Mouse (Mus musculus) MEL (cell line): ENCODE measurements around the gene Phospho1. TPM values are rescaled to one million over a fixed set of nuclear protein-coding genes. Genes with fewer than 3 reads are reported as not detected.

ENCODE experiments used
- DNase-seq: peaks from one replicate; pipeline ENCODE4 v3.0.0; 2011; ENCODE audit warnings: low read depth, low spot score
- H3K27ac ChIP-seq: 2 replicates; pipeline ENCODE4 v1.5.1; 2012; ENCODE audit warnings: low read depth, mild to moderate bottlenecking, control low read depth, low read length, moderate library complexity; ENCODE audit not compliant: control insufficient read depth
- H3K27me3 ChIP-seq, 2 experiments: fragments of 150-350 bp in 1 of 2; sonication (generic) in 1 of 2; 2 replicates each; pipeline ENCODE4 v1.6.1; 2012; ENCODE audit warnings: low read length in 2 of 2, mild to moderate bottlenecking in 2 of 2, improper control_type of control experiment in 1 of 2, moderate library complexity in 1 of 2; ENCODE audit not compliant: insufficient read depth in 2 of 2, control insufficient read depth in 1 of 2
- H3K36me3 ChIP-seq, 2 experiments: 2 replicates each; pipeline ENCODE4 v1.6.1; 2012 to 2014; ENCODE audit warnings: low read length in 2 of 2, improper control_type of control experiment in 1 of 2, inconsistent platforms in 1 of 2, mild to moderate bottlenecking in 1 of 2; ENCODE audit not compliant: insufficient read depth in 2 of 2, control insufficient read depth in 1 of 2
- H3K4me1 ChIP-seq, 2 experiments: fragments of 150-350 bp in 1 of 2; sonication (generic) in 1 of 2; 2 replicates each; pipeline ENCODE4 v1.6.1; 2012; ENCODE audit warnings: low read length in 2 of 2, improper control_type of control experiment in 1 of 2, mild to moderate bottlenecking in 1 of 2; ENCODE audit not compliant: insufficient read depth in 2 of 2, control insufficient read depth in 1 of 2
- H3K4me3 ChIP-seq, 2 experiments: fragments of 150-350 bp in 1 of 2; sonication (generic) in 1 of 2; 2 replicates each; pipeline ENCODE4 v1.5.1; 2012; ENCODE audit warnings: low read depth in 2 of 2, low read length in 2 of 2, mild to moderate bottlenecking in 2 of 2, moderate library complexity in 2 of 2, control low read depth in 1 of 2, improper control_type of control experiment in 1 of 2; ENCODE audit not compliant: control insufficient read depth in 1 of 2, insufficient read depth in 1 of 2
- H3K79me2 ChIP-seq: 2 replicates; pipeline ENCODE4 v1.6.1; 2012; ENCODE audit warnings: mild to moderate bottlenecking, low read length, moderate library complexity; ENCODE audit not compliant: control insufficient read depth, poor library complexity, insufficient read depth
- H3K9ac ChIP-seq: 2 replicates; pipeline ENCODE4 v1.6.1; 2012; ENCODE audit warnings: low read depth, mild to moderate bottlenecking, control low read depth, low read length, moderate library complexity; ENCODE audit not compliant: control insufficient read depth, poor library complexity, severe bottlenecking
- H3K9me3 ChIP-seq: fragments of 150-350 bp; sonication (generic); replicated peaks from 2 replicates; pipeline ENCODE4 v1.6.1; 2012; ENCODE audit warnings: mild to moderate bottlenecking, low read length, improper control_type of control experiment, moderate library complexity; ENCODE audit not compliant: insufficient read depth
- BHLHE40 ChIP-seq: IDR thresholded peaks from 2 replicates; pipeline ENCODE4 v1.6.1; 2012; ENCODE audit warnings: low read depth, mild to moderate bottlenecking, inconsistent platforms, low read length, improper control_type of control experiment, borderline replicate concordance
- CHD2 ChIP-seq: IDR thresholded peaks from 2 replicates; pipeline ENCODE4 v1.6.1; 2011; ENCODE audit warnings: low read length, improper control_type of control experiment
- E2F4 ChIP-seq: IDR thresholded peaks from 2 replicates; pipeline ENCODE4 v1.6.1; 2011; ENCODE audit warnings: low read depth, low read length, improper control_type of control experiment, borderline replicate concordance
- ELF1 ChIP-seq: IDR thresholded peaks from 2 replicates; pipeline ENCODE4 v1.6.1; 2014; ENCODE audit warnings: low read depth, mild to moderate bottlenecking, inconsistent platforms, low read length, improper control_type of control experiment, moderate library complexity
- EP300 ChIP-seq, 2 experiments: IDR thresholded peaks; 2 replicates each; pipeline ENCODE4 v1.6.1; 2011; ENCODE audit warnings: improper control_type of control experiment in 2 of 2, low read length in 2 of 2, low read depth in 1 of 2, mild to moderate bottlenecking in 1 of 2
- ETS1 ChIP-seq: IDR thresholded peaks from 2 replicates; pipeline ENCODE4 v1.6.1; 2012; ENCODE audit warnings: low read depth, mild to moderate bottlenecking, inconsistent platforms, low read length, improper control_type of control experiment, moderate library complexity
- GABPA ChIP-seq: IDR thresholded peaks from 2 replicates; pipeline ENCODE4 v1.6.1; 2012; ENCODE audit warnings: low read depth, mild to moderate bottlenecking, inconsistent platforms, low read length, improper control_type of control experiment, moderate library complexity
- GATA1 ChIP-seq: IDR thresholded peaks from 2 replicates; pipeline ENCODE4 v1.6.1; 2011; ENCODE audit warnings: low read depth, low read length, improper control_type of control experiment
- JUND ChIP-seq: IDR thresholded peaks from 2 replicates; pipeline ENCODE4 v1.6.1; 2011; ENCODE audit warnings: low read depth, mild to moderate bottlenecking, improper control_type of control experiment, low read length
- MAFK ChIP-seq: IDR thresholded peaks from 2 replicates; pipeline ENCODE4 v1.6.1; 2011; ENCODE audit warnings: low read depth, mild to moderate bottlenecking, low read length, improper control_type of control experiment, borderline replicate concordance
- MXI1 ChIP-seq: IDR thresholded peaks from 2 replicates; pipeline ENCODE4 v1.6.1; 2011; ENCODE audit warnings: mild to moderate bottlenecking, low read depth, low read length, improper control_type of control experiment
- MYB ChIP-seq: IDR thresholded peaks from 2 replicates; pipeline ENCODE4 v1.6.1; 2011; ENCODE audit warnings: mild to moderate bottlenecking, low read depth, low read length, improper control_type of control experiment
- MYC ChIP-seq: IDR thresholded peaks from 2 replicates; pipeline ENCODE4 v1.6.1; 2011; ENCODE audit warnings: low read depth, mild to moderate bottlenecking, low read length, improper control_type of control experiment, moderate library complexity
- NELFE ChIP-seq: IDR thresholded peaks from 2 replicates; pipeline ENCODE4 v1.6.1; 2011; ENCODE audit warnings: low read depth, low read length, improper control_type of control experiment
- NRF1 ChIP-seq: IDR thresholded peaks from 2 replicates; pipeline ENCODE4 v1.6.1; 2014; ENCODE audit warnings: low read depth, mild to moderate bottlenecking, inconsistent platforms, low read length, improper control_type of control experiment, moderate library complexity; ENCODE audit not compliant: poor library complexity, insufficient read depth, severe bottlenecking
- POLR2A ChIP-seq, 2 experiments: IDR thresholded peaks; 2 replicates each; pipeline ENCODE4 v1.6.1; 2011 to 2012; ENCODE audit warnings: low read length in 2 of 2, mild to moderate bottlenecking in 2 of 2, control low read depth in 1 of 2, improper control_type of control experiment in 1 of 2, low read depth in 1 of 2, moderate library complexity in 1 of 2; ENCODE audit not compliant: control insufficient read depth in 1 of 2, insufficient read depth in 1 of 2, poor library complexity in 1 of 2
- POLR2AphosphoS5 ChIP-seq: IDR thresholded peaks from 2 replicates; pipeline ENCODE4 v1.6.1; 2012; ENCODE audit warnings: low read depth, borderline replicate concordance, mild to moderate bottlenecking, inconsistent platforms, low read length, moderate library complexity, mixed read lengths
- SIN3A ChIP-seq: IDR thresholded peaks from 2 replicates; pipeline ENCODE4 v1.6.1; 2012; ENCODE audit warnings: low read length, improper control_type of control experiment, inconsistent platforms
- TAL1 ChIP-seq: IDR thresholded peaks from 2 replicates; pipeline ENCODE4 v1.6.1; 2012; ENCODE audit warnings: mild to moderate bottlenecking, inconsistent platforms, low read length, moderate library complexity, mixed read lengths
- TBP ChIP-seq: IDR thresholded peaks from 2 replicates; pipeline ENCODE4 v1.8.0; 2011; ENCODE audit warnings: low read depth, low read length, improper control_type of control experiment
- TCF12 ChIP-seq: IDR thresholded peaks from 2 replicates; pipeline ENCODE4 v1.6.1; 2014; ENCODE audit warnings: low read depth, mild to moderate bottlenecking, inconsistent platforms, low read length, improper control_type of control experiment, moderate library complexity
- UBTF ChIP-seq: IDR thresholded peaks from 2 replicates; pipeline ENCODE4 v1.6.1; 2012; ENCODE audit warnings: low read depth, mild to moderate bottlenecking, inconsistent platforms, low read length, improper control_type of control experiment, moderate library complexity, borderline replicate concordance; ENCODE audit not compliant: insufficient read depth
- USF1 ChIP-seq: IDR thresholded peaks from 2 replicates; pipeline ENCODE4 v1.6.1; 2014; ENCODE audit warnings: low read depth, mild to moderate bottlenecking, inconsistent platforms, low read length, improper control_type of control experiment, moderate library complexity
- USF2 ChIP-seq, 2 experiments: IDR thresholded peaks; 2 replicates each; pipeline ENCODE4 v1.6.1; 2011 to 2012; ENCODE audit warnings: improper control_type of control experiment in 2 of 2, low read length in 2 of 2, borderline replicate concordance in 1 of 2, inconsistent platforms in 1 of 2, low read depth in 1 of 2, mild to moderate bottlenecking in 1 of 2; ENCODE audit not compliant: insufficient read depth in 1 of 2
- ZMIZ1 ChIP-seq: IDR thresholded peaks from 2 replicates; pipeline ENCODE4 v1.6.1; 2012; ENCODE audit warnings: low read depth, mild to moderate bottlenecking, inconsistent platforms, low read length, improper control_type of control experiment, moderate library complexity
- ZNF384 ChIP-seq: IDR thresholded peaks from 2 replicates; pipeline ENCODE4 v1.6.1; 2012; ENCODE audit warnings: low read depth, mild to moderate bottlenecking, inconsistent platforms, low read length, improper control_type of control experiment
- polyA plus RNA-seq, 2 experiments: library from polyadenylated mRNA; stranded (reverse) in 1 of 2; unstranded in 1 of 2; fragments of >175 nt in 1 of 2; fragments of >200 nt in 1 of 2; gene quantifications; 2 replicates each; pipeline versions ENCODE4 v1.2.1 to v1.2.4; 2012; ENCODE audit warnings: low replicate concordance in 2 of 2, low read depth in 1 of 2; ENCODE audit not compliant: insufficient read length in 2 of 2, insufficient read depth in 1 of 2, missing spikeins in 1 of 2
- total RNA-seq: library from RNA; depleted of rRNA; stranded (reverse); fragments of 300-350 nt; gene quantifications from 2 replicates; pipeline ENCODE4 v1.2.3, GENCODE M21; 2012

Gene Phospho1
- total and polyA plus RNA-seq, 3 experiments, result 15.4 to 76.0 TPM; not detected in 1

- H3K27ac ChIP-seq, result no peak overlapping the region
- H3K4me1 ChIP-seq, result peaks cover 21 to 24% of the 10 kb centered on the region in 2 experiments
- no peak overlapping the region for H3K9ac ChIP-seq
- H3K79me2 ChIP-seq, result no peaks in the 10 kb centered on the region
- TF ChIP-seq MYB (no peak), MYC (no peak), MXI1 (no peak), ETS1 (no peak), TCF12 (no peak), E2F4 (no peak), NELFE (no peak), POLR2A (IDR thresholded peaks at IDR 0.05; ENCODE audit: control insufficient read depth in 1 of 2, insufficient read depth in 1 of 2, low read depth in 1 of 2, low read length in 2 of 2, poor library complexity in 1 of 2) (no peak), POLR2AphosphoS5 (no peak), UBTF (no peak), JUND (no peak), GABPA (no peak), CHD2 (no peak), ZMIZ1 (no peak), USF2 (IDR thresholded peaks at IDR 0.05; ENCODE audit: borderline replicate concordance in 1 of 2, insufficient read depth in 1 of 2, low read depth in 1 of 2, low read length in 2 of 2) (no peak), BHLHE40 (no peak), MAFK (no peak), TAL1 (no peak)
- DNase-seq, result no peak
- H3K9me3 ChIP-seq, result no peaks in the 10 kb centered on the region
- peaks cover 0 to 24% of the 10 kb centered on the region in 2 experiments; a peak in 3 of 4 replicates for H3K36me3 ChIP-seq
- no peak overlapping the region for H3K4me3 ChIP-seq
- H3K27me3 ChIP-seq, result no peaks in the 10 kb centered on the region
Measured at GRCm38 (mm10) chr11:95781557-95781956, 42.7 kb upstream of the Phospho1 start.

- Histone ChIP-seq H3K9ac (no peak overlapping the region), H3K27me3 (no peaks in the 10 kb centered on the region), H3K4me3 (no peak overlapping the region), H3K9me3 (no peaks in the 10 kb centered on the region), H3K27ac (no peak overlapping the region), H3K36me3 (peaks cover 0 to 8% of the 10 kb centered on the region in 2 experiments; a peak in 3 of 4 replicates), H3K4me1 (peaks cover 8 to 9% of the 10 kb centered on the region in 2 experiments), H3K79me2 (no peaks in the 10 kb centered on the region)
- no peak for DNase-seq
- no peak for TF ChIP-seq TAL1
- TF ChIP-seq POLR2AphosphoS5, result no peak
- no peak for TF ChIP-seq UBTF
- no peak for TF ChIP-seq MYC
- TF ChIP-seq SIN3A, result no peak
- no peak for TF ChIP-seq GABPA
- TF ChIP-seq NRF1, result no peak
- TF ChIP-seq TCF12, result no peak
- no peak for TF ChIP-seq GATA1
- TF ChIP-seq MXI1, result no peak
- TF ChIP-seq EP300 (IDR thresholded peaks at IDR 0.05; ENCODE audit: low read depth in 1 of 2, low read length in 2 of 2), result no peak
- no peak for TF ChIP-seq TBP
- TF ChIP-seq USF1, result no peak
- TF ChIP-seq USF2 (IDR thresholded peaks at IDR 0.05; ENCODE audit: borderline replicate concordance in 1 of 2, insufficient read depth in 1 of 2, low read depth in 1 of 2, low read length in 2 of 2), result no peak
- TF ChIP-seq ELF1, result no peak
- TF ChIP-seq ZNF384, result no peak
Measured at GRCm38 (mm10) chr11:95783457-95783856, 40.8 kb upstream of the Phospho1 start.
